Mouse (Mus musculus) megakaryocyte, embryonic 14.5 days (primary cell): ENCODE measurements at regions not wholly inside any gene's neighbourhood (a gene's known extent, or its start where the extent isn't known, plus 50 kb on each side); places are given as distances from the start of the nearest gene placed in this dataset.

Experiments
- FLI1 ChIP-seq: IDR thresholded peaks from 2 replicates; pipeline ENCODE4 v1.6.1; 2012; ENCODE audit warnings: low read length, inconsistent platforms, mixed read lengths
- GATA1 ChIP-seq: IDR thresholded peaks from 3 replicates; pipeline ENCODE4 v1.6.1; 2012; ENCODE audit warnings: mixed read lengths, low read length, inconsistent platforms, borderline replicate concordance

DNA sequence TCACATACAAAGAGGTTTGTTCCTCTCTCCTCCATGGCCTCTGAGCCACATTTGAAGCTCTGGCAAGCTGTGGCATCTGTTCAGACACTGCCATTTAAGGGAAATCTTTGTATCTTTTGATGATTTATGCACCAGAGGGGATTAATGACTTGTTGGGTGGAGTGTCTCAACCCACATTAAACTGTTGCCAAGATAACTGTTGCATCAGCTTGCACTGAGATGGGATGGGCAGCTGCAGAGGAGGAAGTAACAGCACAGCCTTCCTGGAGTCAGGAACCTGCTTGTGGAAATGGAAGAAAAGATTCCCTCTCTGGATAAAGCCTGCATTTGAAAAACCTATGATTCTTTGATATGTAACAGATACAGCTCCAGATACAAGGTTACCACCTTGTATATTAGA lies 119.1 kb downstream of the Olfr721-ps1 start:
- no peak for TF ChIP-seq GATA1
- TF ChIP-seq FLI1: no peak
